Mouse (Mus musculus) CD4-positive helper T cell, adult 2 months (primary cell): ENCODE data around the gene Vmn2r20.
"Not testable (repeated sequence)": the region's sequence is repeated elsewhere in the genome, so short reads cannot be mapped to it uniquely, and the experiment has no call there.

Experiments
- DNase-seq: peaks from one replicate; pipeline ENCODE4 v3.0.0-alpha.2; 2012; ENCODE audit warnings: low read depth, missing footprints, low spot score

The Vmn2r20 gene

GRCm38 (mm10) chr6:123418016-123418415 lies at the start of gene Vmn2r20:
Gene Vmn2r20 (minus strand): TSS chr6:123418116.
- DNase-seq: not testable (repeated sequence)

DNA sequence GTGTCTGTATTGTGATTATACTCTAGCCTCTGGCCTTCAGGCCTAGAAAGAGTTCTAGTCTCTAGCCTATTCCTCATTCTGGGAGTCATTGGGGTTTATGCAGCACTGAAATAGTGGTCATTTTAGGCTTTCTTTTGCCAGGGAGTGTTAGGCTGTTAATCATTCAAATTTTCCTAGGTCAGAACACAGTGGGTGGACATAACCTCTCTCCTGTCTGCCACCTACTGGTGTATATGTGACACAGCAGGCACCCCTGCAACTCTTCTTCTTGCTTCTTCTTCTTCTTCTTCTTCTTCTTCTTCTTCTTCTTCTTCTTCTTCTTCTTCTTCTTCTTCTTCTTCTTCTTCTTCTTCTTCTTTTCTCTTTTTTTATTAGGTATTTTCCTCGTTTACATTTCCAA lies 6.5 kb upstream of the Vmn2r20 start:
- not testable (repeated sequence) for DNase-seq

DNA sequence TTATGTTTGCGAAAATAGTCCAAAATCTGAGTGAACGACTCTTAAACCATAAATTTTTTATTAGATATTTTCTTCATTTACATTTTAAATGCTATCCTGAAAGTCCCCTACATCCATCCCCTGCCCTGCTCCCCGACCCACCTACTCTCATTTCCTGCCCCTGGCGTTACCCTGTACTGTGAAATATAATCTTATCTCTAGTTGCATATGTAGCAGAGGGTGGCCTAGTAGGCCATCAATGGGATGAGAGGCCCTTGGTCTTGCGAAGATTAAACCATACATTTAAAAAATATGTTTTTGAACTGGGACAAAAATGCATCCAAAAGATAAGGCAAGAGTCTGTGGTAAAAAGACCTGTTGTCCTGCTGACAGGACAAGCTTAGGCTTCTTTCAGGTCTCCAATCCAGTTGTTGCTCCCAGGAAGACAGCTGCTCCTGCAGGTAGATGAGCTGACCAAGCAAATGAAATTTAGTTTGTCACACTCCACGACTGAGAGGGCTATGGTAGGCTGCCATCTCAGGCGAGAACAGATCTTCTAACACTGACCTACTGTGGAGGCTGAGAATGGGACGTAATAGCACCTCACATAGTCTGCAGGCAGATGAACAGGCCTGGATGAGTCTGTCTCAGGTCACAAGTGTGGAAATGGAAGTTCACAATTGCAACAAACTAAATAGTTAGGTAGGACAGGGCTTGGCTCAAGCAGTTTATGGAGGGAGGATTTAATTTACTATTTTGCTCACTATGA lies 10.8 kb downstream of the Vmn2r20 start:
- DNase-seq: not testable (repeated sequence)

GRCm38 (mm10) chr6:123388824-123389223 lies 29.1 kb downstream of the Vmn2r20 start:
- DNase-seq: not testable (repeated sequence)

DNA sequence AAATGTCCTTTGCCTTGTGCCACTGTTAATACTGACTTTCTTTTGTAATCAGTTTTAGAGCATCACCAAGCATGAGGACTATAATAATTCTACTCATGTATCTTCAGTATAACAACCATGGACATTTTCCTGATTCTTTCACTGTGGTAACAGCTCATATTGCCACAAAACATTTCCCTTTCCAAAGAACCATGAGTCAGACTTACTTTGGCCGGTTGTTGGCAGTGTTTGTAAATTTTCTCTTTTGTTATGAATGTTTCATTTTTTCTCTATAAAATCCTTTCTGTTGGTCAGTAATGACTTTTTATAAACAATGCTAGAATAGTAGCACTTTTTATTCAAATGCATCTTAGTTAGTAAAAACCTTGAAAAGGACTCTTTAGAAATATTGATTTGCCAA lies 71.8 kb downstream of the Vmn2r20 start:
- no peak for DNase-seq

- no peak for DNase-seq
Observed at GRCm38 (mm10) chr6:123340093-123340492, 77.8 kb downstream of the Vmn2r20 start.

DNA sequence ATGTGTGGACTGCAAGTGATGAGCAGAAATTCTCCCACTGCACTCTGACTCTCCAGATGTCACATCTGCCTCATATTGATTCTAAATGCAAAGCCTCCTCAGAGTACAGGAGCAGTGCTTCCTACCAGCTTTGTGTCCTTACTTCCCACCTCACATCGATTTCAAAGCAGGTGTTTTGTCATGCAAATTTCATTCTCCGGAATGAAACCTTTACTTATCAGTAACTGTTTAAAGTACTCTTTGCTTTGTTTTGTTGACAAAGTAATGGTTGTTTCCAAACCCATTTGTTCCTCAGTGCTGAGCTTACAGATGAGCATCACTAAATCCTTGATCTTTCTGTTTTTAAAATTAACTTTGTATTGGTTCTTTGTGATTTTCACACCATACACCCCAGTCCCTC lies 85.4 kb downstream of the Vmn2r20 start:
- DNase-seq: no peak
